ENCODE assay signal across 12 mouse cellular contexts in the genomic region with DNA sequence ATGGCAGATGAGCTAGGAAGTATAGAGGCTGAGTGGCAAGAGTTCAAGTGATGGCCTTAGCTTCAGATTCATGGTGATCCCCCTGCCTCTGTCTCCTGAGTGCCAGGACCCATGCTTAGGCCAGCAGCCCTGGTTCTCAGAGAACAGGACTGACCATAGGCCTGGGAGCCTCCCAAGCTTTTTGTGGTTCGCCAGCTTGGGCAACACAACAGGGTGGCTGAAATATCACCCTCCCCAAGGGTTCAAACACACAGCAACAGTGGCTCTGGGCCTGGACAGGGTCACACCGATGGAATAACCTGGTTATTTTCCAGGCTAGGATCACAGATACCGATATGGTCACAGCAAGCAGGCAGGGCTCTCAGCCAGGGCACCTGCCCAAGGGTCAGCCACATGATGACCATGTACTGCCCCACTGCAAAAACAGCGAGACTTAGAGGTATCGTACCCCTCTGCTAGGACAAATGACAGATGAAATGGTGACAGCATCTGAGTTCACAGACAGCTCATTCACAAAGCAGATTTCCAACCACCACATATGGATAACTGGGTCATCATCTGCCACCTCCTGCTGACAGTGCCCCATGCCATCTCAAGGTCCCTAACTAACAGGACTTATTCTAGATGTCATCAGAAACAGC. TPM values are rescaled to one million over a fixed set of nuclear protein-coding genes. Genes with fewer than 3 reads are reported as not detected.
A peak's percentile ranks its signal among the peaks of the same experiment; 100 is the strongest.
DNase-seq lines count a peak whose midpoint lies in the region; TF ChIP-seq lines count a peak whose summit lies in the region.
"Had no signal": no experiment of that assay in that cellular context is flagged by ENCODE, and none has a peak within 500 bp of the region (broad histone marks: within the 10 kb centered on the region; RNA-seq: fewer than 3 reads in every experiment).

No protein-coding gene starts in this region.

- H3K27ac ChIP-seq in gastrocnemius, adult 2 months, result peak overlapping the region; percentile 89
- H3K27ac ChIP-seq: liver, embryonic 12.5 days; stomach, embryonic 15.5 days had no signal

- intact Hi-C loops in gastrocnemius, adult 2 months (cut with DNase I), result no loop called here

- WGBS in lung, adult 2 months, result 75% methylated on average over 5 of the region's 5 CpGs

- peak; percentile 86 for DNase-seq in gastrocnemius, adult 2 months
- no peak for DNase-seq in gastrocnemius, postnatal 4 days (ENCODE audit: low spot score in 2 of 2)
- peak; percentile 42 to 49 for DNase-seq in kidney, postnatal 36 days
- no peak for DNase-seq in kidney, postnatal 4 days
- DNase-seq in brain, adult 2 months (ENCODE audit: low read depth, low spot score), result peak; percentile 84
- peak; percentile 80 for DNase-seq in cerebellum, adult 9-11 months
- DNase-seq in lung, adult 2 months, result no peak
- DNase-seq in urinary bladder, postnatal 10 days (ENCODE audit: low spot score), result no peak
- DNase-seq: lung, postnatal 4 days; right cerebral cortex, adult 18-20 months had no signal

- TF ChIP-seq POLR2A in lung, adult 2 months (IDR thresholded peaks at IDR 0.05; ENCODE audit: borderline replicate concordance, extremely low read depth, low read depth, low read length), result no peak

- H3K4me1 ChIP-seq in lung, adult 2 months (ENCODE audit: control insufficient read depth, insufficient read depth, low read length), result peaks cover 21% of the 10 kb centered on the region

- H3K4me3 ChIP-seq in gastrocnemius, adult 2 months, result no peak overlapping the region
- H3K4me3 ChIP-seq in lung, adult 2 months (replicated peaks; ENCODE audit: extremely low read depth, low read depth, low read length), result no peak overlapping the region
- H3K4me3 ChIP-seq: liver, embryonic 12.5 days; stomach, embryonic 15.5 days had no signal

- TF ChIP-seq CTCF in gastrocnemius, adult 2 months (IDR thresholded peaks at IDR 0.05), result no peak
- no peak for TF ChIP-seq CTCF in lung, adult 2 months (IDR thresholded peaks at IDR 0.05; ENCODE audit: insufficient read depth, low read length)

RNA-seq across cellular contexts. Expression of gene Sh3gl1, which starts 8.5 kb away (rescaled TPM):
- 1 to 10 TPM; 8.7 to 9.5 TPM for total RNA-seq in gastrocnemius, adult 2 months (2021)
- 10 to 100 TPM; 56.0 to 59.9 TPM for total RNA-seq in gastrocnemius, postnatal 4 days (2021)
- polyA plus RNA-seq in lung, adult 2 months (2012; rRNA removed), result 72.8 and 74.1 TPM in 2 replicates

RNA-seq across cellular contexts. Expression of gene Chaf1a, which starts 12.3 kb away (rescaled TPM):
- total RNA-seq in gastrocnemius, adult 2 months (2021), result under 1 TPM; 0.46 to 0.59 TPM
- total RNA-seq in gastrocnemius, postnatal 4 days (2021), result 10 to 100 TPM; 13.4 to 14.0 TPM
- polyA plus RNA-seq in lung, adult 2 months (2012; rRNA removed), result 1.6 and 2.3 TPM in 2 replicates

RNA-seq across cellular contexts. Expression of gene Mpnd, which starts 22.4 kb away (rescaled TPM):
- 10 to 100 TPM; 41.2 to 41.6 TPM for total RNA-seq in gastrocnemius, adult 2 months (2021)
- total RNA-seq in gastrocnemius, postnatal 4 days (2021), result 10 to 100 TPM; 32.7 to 44.3 TPM
- polyA plus RNA-seq in lung, adult 2 months (2012; rRNA removed), result 99.7 and 103 TPM in 2 replicates

RNA-seq across cellular contexts. Expression of gene Stap2, which starts 22.5 kb away (rescaled TPM):
- total RNA-seq in gastrocnemius, adult 2 months (2021), result 1 to 10 TPM; 2.6 to 3.1 TPM
- 1 to 10 TPM; 7.0 TPM for total RNA-seq in gastrocnemius, postnatal 4 days (2021)
- polyA plus RNA-seq in lung, adult 2 months (2012; rRNA removed), result 53.4 and 60.4 TPM in 2 replicates

RNA-seq across cellular contexts. Expression of gene Fsd1, which starts 41.6 kb away (rescaled TPM):
- total RNA-seq in gastrocnemius, adult 2 months (2021), result not detected
- total RNA-seq in gastrocnemius, postnatal 4 days (2021), result under 1 TPM in 1 of 2 experiments, not detected in 1; 0.32 TPM
- 0.17 and 0.31 TPM in 2 replicates for polyA plus RNA-seq in lung, adult 2 months (2012; rRNA removed)

Comparison
In these comparisons a context has a peak if more than half of its experiments do, and no peak if none do; other contexts are left out.
1. DNase-seq: peak in gastrocnemius, adult 2 months (single experiment), kidney, postnatal 36 days (2 of 2), brain, adult 2 months (single experiment) and cerebellum, adult 9-11 months (single experiment); none in gastrocnemius, postnatal 4 days (0 of 2), kidney, postnatal 4 days (0 of 2), lung, adult 2 months (single experiment) and urinary bladder, postnatal 10 days (single experiment).
2. RNA of gene Sh3gl1, which starts 8.5 kb away (total RNA-seq): 56.0 to 59.9 TPM in gastrocnemius, postnatal 4 days; 8.7 to 9.5 TPM in gastrocnemius, adult 2 months; every median in the first group is over 4 times any median in the second.
3. RNA of gene Chaf1a, which starts 12.3 kb away (total RNA-seq): 13.4 to 14.0 TPM in gastrocnemius, postnatal 4 days; 0.46 to 0.59 TPM in gastrocnemius, adult 2 months; every median in the first group is over 4 times any median in the second.